Mouse (Mus musculus) cerebellum, postnatal 25 days (tissue): ENCODE measurements around the gene Txnrd2.
A peak's percentile ranks its signal among the peaks of the same experiment; 100 is the strongest.

ENCODE experiments used
- DNase-seq, 2 experiments: peaks; one replicate each; pipeline ENCODE4 v3.0.0; 2021; ENCODE audit warnings: mixed read lengths in 2 of 2

The Txnrd2 gene

GRCm38 (mm10) chr16:18426215-18426791, at the start of gene Txnrd2:
Gene Txnrd2, plus strand, starts transcription at chr16:18426384.
- peak; percentile 85 to 86 for DNase-seq

GRCm38 (mm10) chr16:18377203-18377602, 49.0 kb upstream of the Txnrd2 start:
- no peak for DNase-seq

- no peak for DNase-seq
Measured at GRCm38 (mm10) chr16:18378489-18378888, 47.7 kb upstream of the Txnrd2 start.

DNA sequence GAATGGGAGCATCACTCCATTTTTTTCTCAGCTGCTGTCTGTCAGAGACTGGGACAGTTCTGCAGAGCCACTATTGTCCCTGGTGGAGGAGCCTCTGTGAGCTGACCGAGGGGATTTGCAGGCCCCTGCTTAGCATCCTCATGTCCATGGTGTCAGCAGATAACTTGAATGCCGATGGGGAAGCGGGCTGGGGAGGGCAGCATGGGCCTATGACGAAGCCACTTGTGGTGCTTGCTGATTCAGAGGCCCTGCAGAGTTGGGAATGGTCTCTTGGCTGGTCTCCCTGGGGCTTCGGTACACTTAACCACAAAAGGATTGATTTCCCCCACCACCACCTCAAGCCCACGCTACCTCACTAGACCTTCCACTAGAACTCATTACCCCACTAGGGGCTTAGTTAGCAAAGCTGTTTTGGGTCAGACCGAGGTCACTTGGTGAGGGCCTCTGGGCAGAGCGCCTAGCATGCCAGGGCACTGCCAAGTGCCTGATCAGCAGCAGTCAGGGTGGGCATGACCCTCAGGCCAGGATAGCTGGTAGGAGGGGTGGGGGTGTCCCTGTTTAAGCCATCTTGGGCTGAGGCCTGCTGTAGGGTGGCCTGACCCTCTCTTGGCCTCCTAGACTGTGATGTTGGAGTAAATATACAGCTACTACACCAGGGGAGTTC, 46.7 kb upstream of the Txnrd2 start:
- DNase-seq = no peak

DNA sequence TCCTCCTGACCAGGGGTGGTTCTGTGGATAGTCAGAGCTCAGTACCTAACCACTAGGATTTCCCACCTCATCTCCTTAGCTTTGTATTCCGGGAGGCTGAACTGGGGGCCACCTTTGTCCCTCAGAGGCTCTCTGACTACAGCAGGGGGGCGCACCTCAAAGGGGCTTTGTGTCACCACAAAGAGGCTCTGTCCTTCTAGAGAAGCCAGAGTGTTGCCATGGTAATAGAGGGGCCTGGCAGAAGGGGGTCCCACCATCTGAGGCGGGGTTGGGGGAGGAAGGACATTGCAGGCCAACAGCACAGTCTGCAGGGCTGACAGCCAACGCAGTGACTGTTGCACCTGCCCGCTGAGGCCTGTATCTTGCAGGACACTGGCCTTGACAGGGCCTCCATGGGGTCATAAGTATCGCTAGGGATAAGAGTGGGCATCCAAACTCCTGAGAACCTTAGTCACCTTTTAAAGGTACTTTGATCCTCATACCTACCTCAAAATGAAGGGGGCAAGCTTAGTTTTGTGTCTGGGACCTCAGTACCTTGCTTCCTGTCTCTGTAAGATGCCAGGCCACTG, 45.6 kb upstream of the Txnrd2 start:
- DNase-seq = peak in 1 of 2 experiments; percentile 8

- DNase-seq = no peak
Measured at GRCm38 (mm10) chr16:18381621-18382258, 44.4 kb upstream of the Txnrd2 start.

GRCm38 (mm10) chr16:18383045-18383726, 43.0 kb upstream of the Txnrd2 start:
- DNase-seq = peak; percentile 60 to 69

DNA sequence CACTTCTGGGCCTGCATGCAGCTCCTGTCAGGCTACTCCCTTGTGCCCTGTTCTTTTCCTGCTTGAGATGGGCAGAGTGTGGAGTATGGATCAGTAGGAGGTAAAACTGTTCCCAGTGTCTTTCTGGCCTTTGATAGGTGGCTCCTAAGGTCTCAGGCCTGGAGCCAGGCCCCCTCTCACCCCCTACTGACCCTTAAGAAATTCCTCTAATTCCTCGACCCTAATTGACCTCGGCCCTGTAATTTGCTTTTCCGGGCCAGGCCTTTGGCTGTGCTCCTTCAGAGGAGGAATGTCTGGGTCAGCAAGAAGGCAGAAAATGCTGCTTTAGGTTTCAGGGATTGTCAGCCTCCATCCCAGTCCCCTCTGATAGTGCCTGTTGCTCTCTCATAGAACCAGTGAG, 42.4 kb upstream of the Txnrd2 start:
- peak in 1 of 2 experiments; percentile 6 for DNase-seq

GRCm38 (mm10) chr16:18384211-18384610, 42.0 kb upstream of the Txnrd2 start:
- DNase-seq = peak; percentile 19 to 36

DNA sequence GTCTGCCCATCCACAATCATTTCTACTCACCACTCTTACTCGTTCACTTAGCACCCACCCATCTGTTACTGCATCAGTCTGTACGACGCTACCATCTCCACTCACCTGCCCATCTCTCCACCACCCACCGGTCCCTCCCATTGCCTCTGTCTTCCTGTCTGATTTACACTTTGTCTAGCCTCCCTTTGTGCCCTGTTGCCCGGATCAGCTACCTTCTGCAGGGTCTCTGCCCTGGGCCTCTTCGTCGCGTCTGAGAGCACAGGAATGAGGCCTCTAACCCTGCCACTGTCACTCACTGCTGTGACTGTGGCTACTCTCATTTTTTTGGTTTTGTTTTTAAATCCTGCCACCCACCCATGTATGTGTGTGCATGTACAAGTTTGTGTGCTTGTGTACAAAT, 41.5 kb upstream of the Txnrd2 start:
- DNase-seq = peak; percentile 3 to 9

DNA sequence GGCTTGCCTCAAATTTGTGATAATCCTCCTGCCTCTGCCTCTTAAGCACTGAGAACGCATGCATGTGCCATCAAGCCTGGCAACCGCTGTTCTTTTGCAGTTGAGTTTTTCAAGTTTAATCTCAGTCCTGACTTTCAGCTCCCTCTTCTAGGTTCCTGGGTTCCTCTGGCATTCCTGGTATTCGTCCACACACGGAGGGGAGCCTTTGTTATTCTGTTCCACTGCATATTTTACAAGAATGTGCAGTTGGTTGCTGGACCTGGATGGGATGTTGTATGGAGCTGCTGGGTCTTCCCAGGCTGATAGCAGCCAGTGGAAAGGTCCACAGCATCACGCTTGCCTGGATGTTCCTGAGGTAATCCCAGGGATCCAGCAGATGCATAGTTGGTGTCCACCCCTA, 40.8 kb upstream of the Txnrd2 start:
- no peak for DNase-seq

DNA sequence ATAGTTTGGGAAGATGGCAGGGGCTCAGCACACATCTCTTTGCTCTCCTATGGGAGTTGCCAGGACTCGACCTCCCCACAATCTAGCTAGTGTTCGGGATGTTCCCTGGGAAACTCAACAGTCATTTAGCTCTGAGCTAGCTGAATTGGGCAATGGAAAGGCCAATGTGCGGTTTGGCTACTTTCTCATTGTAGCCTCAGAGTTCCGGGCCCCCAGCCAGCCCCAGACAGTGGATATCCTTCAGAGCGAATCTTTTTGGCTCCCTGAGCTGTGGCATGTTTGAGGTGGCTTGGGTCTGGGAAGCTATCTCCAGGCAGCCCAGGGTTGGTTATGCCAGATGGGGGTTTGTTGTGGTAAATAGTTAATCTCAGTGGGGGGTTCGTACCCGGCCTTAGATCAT, 39.7 kb upstream of the Txnrd2 start:
- DNase-seq = peak; percentile 51 to 71

DNA sequence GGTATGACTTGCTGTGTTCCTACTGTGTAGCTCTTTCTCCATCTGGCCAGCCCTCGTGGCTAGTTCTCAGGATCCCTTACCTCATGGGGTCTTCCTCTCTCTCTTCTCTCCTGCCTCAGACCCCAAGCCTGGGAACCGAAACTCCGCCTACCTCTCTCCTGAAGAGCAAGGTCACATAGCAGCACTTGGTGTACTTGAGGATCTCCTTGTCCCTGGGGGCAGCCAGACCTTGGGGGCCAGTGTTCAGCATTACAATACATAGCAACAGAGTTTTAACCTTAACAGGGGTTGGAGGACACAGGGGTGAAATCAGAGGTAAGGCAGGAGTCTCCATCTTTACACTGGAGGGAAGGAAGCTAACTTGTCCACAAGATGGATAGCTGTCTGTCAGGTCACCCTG, 39.2 kb upstream of the Txnrd2 start:
- peak; percentile 6 to 7 for DNase-seq

DNA sequence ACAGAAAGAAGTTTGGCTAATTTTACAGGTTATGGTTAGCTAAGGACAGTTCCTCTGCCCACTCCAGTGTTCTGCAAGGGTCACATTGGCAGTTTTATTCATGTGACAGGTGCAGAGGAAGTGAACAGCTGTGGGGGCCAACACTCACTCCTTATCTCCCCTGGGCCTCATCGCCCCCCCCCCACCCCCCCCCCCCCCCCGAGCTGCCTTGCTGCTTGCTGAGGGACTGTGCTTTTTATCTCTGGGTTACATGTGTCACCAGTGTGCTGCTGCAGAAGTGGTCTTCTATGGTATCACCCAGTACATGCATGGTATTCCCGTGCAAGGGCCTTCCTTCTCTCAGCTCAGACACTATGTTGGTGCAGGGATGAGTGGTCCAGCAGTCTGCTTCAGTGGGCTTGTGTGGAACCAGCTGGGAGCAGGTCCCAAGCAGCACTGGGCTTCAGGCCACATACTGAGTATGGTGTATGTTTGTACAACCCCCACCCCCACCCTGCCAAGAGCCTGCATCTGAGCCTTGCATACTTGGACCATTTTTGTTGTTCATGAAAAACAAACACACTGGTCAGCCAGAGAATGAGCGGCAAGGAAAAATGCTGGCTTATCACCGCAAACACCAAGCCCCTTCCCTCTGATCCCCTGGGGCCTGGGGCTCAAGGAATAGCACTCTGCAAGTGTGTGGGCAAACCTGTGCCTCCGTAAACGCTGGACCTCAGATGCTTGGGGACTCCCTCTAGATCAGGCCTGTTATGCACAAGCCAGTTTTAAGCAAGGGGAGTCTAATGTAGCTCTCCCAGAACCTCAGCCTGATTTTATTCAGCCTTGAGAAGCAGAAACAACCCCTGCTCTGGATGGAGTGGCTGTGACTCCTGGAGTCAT, 38.2 kb upstream of the Txnrd2 start:
- peak; percentile 8 to 10 for DNase-seq

- peak; percentile 20 to 33 for DNase-seq
Measured at GRCm38 (mm10) chr16:18388583-18389435, 37.4 kb upstream of the Txnrd2 start.

GRCm38 (mm10) chr16:18390399-18390798, 35.8 kb upstream of the Txnrd2 start:
- DNase-seq = peak in 1 of 2 experiments; percentile 2

DNA sequence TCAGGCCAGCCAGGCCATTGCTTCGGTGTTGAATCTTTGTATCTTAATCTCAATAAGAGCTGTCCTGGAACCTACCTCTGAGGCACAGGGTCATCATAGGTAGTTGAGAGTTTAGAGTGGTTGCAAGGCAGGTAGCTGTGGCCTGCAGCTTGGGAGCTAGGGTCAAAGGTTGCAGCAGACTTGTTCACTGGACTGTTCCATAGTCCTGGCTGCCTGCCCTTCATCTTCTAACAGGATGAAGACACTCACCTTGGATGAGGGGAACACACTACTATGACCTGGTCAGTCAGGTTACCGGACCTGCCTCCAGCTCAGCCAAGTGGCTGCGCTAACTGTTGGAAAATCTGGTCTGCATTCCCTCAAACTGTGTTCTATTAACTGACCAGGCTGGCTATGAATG, 35.1 kb upstream of the Txnrd2 start:
- DNase-seq = peak in 1 of 2 experiments; percentile 3

DNA sequence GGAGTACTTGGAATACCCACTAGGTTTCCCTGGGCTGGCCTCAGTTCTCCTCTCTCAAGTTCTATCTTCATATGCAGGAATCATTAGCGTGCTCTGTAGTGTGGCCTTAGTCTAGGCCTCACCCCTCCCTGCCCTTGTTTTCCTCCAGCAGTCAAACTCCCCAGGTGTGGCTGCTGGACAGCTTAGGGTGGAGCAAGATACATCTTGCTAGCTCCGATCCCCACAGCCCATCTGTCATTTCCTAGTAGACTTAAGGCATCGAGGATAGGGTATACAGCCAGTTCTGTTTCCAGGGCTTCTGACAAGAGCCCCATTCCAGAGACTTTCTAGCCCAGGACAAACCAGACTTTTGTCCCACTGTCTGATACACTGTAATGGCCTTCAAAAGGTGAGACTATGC, 34.5 kb upstream of the Txnrd2 start:
- peak; percentile 4 to 9 for DNase-seq

- DNase-seq = peak; percentile 72 to 83
Measured at GRCm38 (mm10) chr16:18392469-18393426, 33.4 kb upstream of the Txnrd2 start.

DNA sequence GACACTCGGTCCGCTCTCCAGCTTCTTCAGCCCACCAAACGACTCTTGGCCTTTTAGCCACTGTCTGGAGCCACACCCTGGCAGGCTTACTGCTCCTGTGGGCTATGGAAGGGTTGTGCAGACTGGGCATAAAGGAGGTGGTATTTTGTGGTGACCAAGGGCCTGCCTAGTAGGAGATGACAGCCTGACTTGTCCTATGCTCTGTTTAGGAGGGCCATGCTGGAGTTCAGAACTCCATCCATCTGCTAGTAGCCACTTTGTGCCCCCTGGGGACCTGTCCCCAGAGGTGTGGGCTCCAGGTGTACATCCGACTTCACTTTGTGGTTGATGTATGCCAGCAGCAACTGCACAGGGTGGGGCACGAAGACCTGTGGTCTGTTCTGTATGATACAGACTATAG, 32.6 kb upstream of the Txnrd2 start:
- DNase-seq = peak in 1 of 2 experiments; percentile 16
